Mouse (Mus musculus) neutrophil, adult 5-6 weeks (primary cell): ENCODE measurements around the gene Ndufa7. TPM values are rescaled to one million over a fixed set of nuclear protein-coding genes. Genes with fewer than 3 reads are reported as not detected.
"Not testable (repeated sequence)": the region's sequence is repeated elsewhere in the genome, so short reads cannot be mapped to it uniquely, and the experiment has no call there.

ENCODE experiments used
- ATAC-seq: fragments of 151-379, 151-347 bp; 2 replicates; pipeline ENCODE4 v1.8.0; 2017; ENCODE audit warnings: mild to moderate bottlenecking, moderate TSS enrichment; ENCODE audit not compliant: insufficient number of reproducible peaks, poor library complexity, low FRiP score, severe bottlenecking; ENCODE audit errors: extremely low read depth
- total RNA-seq: library from RNA; stranded (forward); fragments of 200-1000 nt; gene quantifications from 2 replicates; pipeline ENCODE4 v1.2.3, GENCODE M21; 2017

Gene Ndufa7
- total RNA-seq, 1 experiment from 2014 or later = 138 TPM

DNA sequence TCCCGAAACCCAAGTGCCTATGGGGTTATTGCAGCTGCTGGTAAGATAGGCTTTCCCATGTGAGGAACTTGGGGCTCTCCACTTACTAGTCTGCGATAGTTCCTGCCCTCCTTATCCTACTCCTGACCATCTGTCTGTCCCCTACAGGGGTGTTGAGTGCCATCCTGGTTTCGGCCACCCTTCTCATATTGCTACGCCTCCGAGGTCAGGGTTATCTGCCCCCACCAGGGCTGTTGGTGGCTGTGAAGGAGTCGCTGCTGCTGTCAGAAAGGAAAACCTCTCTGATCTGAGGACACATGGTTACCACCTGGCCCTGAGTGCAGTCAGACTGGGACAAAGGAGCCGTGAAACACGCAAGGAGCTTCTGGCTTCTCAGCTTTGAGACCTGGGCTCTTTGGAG is 23.8 kb downstream of the Ndufa7 start:
- no peak for ATAC-seq

DNA sequence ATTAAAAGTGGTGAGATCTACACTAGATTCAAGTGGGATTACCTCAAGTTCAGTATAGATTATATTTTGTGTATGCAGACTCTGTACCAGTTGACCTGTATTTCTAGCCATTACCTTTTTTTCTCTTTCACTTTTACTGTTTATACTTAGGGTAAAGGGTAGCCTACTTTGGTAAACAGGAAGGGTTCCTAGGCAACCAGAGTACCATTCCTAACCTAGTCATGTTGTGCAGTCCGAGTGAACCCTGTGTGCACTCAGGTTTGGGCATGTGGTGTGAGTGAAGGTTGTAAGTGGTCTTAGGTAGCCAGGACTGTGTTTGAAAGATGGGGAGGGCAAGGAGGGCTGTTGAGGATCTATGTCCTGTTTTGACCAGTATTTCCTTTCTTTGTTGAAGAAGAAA is 27.0 kb downstream of the Ndufa7 start:
- ATAC-seq = no peak

- ATAC-seq = no peak
Observed at GRCm38 (mm10) chr17:33857816-33858215, 33.4 kb downstream of the Ndufa7 start.

GRCm38 (mm10) chr17:33865330-33866030 is 41.1 kb downstream of the Ndufa7 start:
- peak; percentile 90 for ATAC-seq

DNA sequence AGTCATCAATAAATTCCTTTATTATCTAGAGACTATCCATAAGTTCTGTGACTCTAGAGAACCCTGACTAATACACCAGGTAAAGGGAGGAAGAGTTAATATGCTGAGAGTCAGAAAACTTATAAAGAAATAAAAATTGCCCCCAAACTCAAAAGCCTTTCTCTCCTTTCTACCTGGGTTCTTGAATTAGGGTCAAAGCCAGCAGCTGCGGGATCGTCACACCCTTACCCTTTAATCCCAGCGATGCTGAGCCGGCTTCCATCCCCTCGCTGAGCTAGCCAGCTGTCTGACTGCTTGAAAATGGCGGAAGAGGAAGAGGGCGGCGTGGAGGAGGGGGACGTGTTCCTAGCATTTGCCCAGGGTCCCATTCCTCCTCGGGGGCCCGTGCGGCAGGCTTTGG is 49.2 kb downstream of the Ndufa7 start, which contains the start of gene Gm7029:
TSS of gene Gm7029 (plus strand) at position 301 of the 400 bp plus-strand sequence.
- ATAC-seq = not testable (repeated sequence)

DNA sequence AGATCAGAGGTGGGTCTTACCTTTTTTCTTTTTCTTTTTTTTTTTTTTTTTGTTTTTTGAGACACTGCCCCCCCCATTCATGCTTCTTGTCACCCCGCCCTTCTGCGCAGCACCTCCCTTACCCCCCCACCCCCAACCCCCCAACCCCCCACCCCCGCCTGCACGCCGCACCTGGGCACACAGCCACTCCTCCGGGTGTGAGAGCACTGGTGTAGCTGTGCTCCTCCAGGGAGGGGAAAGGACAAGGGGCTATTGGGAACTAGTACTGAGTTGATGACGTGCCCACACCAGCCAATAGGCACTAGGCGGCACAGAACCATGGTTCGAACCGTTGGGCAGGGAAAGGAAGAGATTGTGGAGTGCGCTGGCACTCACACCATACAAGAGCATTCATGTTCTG is 50.0 kb downstream of the Ndufa7 start:
- ATAC-seq = no peak

DNA sequence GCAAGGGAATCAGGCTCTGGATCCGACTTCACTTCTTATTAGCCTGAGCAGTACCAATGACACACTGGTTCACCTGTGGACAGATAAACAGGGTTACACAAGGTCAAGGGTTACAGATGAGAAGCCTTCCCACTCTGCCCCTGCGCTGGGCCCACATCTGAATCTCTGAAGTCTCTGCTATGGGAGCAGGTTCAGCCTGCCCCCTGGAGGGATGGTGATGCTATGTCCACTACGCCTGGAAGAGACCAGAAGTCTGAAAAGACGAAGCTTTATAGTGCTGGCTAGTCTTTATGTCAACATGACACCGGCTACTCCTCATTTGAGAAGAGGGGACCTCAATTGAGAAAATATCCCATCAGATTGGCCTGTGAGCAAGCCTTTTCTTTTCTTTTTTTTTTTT is 51.4 kb downstream of the Ndufa7 start:
- not testable (repeated sequence) for ATAC-seq

GRCm38 (mm10) chr17:33884320-33884719 is 59.9 kb downstream of the Ndufa7 start:
- ATAC-seq = not testable (repeated sequence)

DNA sequence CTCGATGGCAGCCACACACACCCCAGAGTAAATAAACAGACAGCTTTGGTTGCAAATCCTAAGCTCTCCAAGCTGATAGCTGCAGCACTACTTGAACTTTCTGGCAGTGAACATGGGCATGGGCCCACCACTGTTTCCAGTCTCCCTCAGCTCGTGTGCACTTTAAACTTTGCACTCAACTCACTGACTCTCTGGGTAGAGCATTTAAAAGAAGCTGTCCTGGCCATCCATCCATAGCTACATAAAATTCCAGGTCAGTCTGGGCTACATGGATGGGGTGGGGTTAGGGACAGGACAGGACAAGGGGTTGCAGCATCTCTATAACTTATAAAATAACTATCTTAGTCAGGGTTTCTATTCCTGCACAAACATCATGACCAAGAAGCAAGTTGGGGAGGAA is 63.4 kb downstream of the Ndufa7 start:
- ATAC-seq = not testable (repeated sequence)

Other genes with a start within 250 kb of the Ndufa7 start
- gene Zfp414, start 195.5 kb upstream of the Ndufa7 start, total RNA-seq = 35.3 and 40.5 TPM in 2 replicates
- 64.7 and 68.6 TPM in 2 replicates for gene Pram1, start 186.5 kb upstream of the Ndufa7 start, total RNA-seq
- 247 and 353 TPM in 2 replicates for gene Hnrnpm, start 137.7 kb upstream of the Ndufa7 start, total RNA-seq
- gene March2, start 105.9 kb upstream of the Ndufa7 start, total RNA-seq = 62.6 and 68.3 TPM in 2 replicates
- gene Rab11b, start 64.0 kb upstream of the Ndufa7 start, total RNA-seq = 33.9 and 50.0 TPM in 2 replicates
- gene Angptl4, start 42.7 kb upstream of the Ndufa7 start, total RNA-seq = 2.3 TPM in 1 of 2 replicates, not detected in the other
- gene Kank3, start 14.1 kb upstream of the Ndufa7 start, total RNA-seq = 3.1 and 4.0 TPM in 2 replicates
- 701 and 811 TPM in 2 replicates for gene Rps28, start within 50 bp of the Ndufa7 start, total RNA-seq
- 1.6 and 2.9 TPM in 2 replicates for gene Cd320, start 18.5 kb downstream of the Ndufa7 start, total RNA-seq
- gene Gm7029, start 49.3 kb downstream of the Ndufa7 start, total RNA-seq = not detected in 2 replicates
- gene Kifc1, start 66.1 kb downstream of the Ndufa7 start, total RNA-seq = 0.86 and 3.0 TPM in 2 replicates
- 0.93 TPM in 1 of 2 replicates, not detected in the other for gene Platr17, start 80.6 kb downstream of the Ndufa7 start, total RNA-seq
- gene Daxx, start 84.8 kb downstream of the Ndufa7 start, total RNA-seq = 74.4 and 81.8 TPM in 2 replicates
- 198 and 225 TPM in 2 replicates for gene Tapbp, start 91.3 kb downstream of the Ndufa7 start, total RNA-seq
- 39.3 and 41.3 TPM in 2 replicates for gene Zbtb22, start 91.3 kb downstream of the Ndufa7 start, total RNA-seq
- gene Rgl2, start 105.0 kb downstream of the Ndufa7 start, total RNA-seq = 146 and 180 TPM in 2 replicates
- 63.5 and 71.6 TPM in 2 replicates for gene Pfdn6, start 115.8 kb downstream of the Ndufa7 start, total RNA-seq
- 16.1 and 24.2 TPM in 2 replicates for gene Wdr46, start 116.1 kb downstream of the Ndufa7 start, total RNA-seq
- 7.1 and 7.7 TPM in 2 replicates for gene B3galt4, start 126.9 kb downstream of the Ndufa7 start, total RNA-seq
- 31.5 and 40.8 TPM in 2 replicates for gene Vps52, start 131.2 kb downstream of the Ndufa7 start, total RNA-seq
- gene Rps18, start 131.4 kb downstream of the Ndufa7 start, total RNA-seq = 780 and 810 TPM in 2 replicates
- gene H2-K1, start 175.8 kb downstream of the Ndufa7 start, total RNA-seq = 1,803 and 2,030 TPM in 2 replicates
- 14.8 and 24.3 TPM in 2 replicates for gene Ring1, start 200.1 kb downstream of the Ndufa7 start, total RNA-seq
- gene H2-Ke6, start 203.5 kb downstream of the Ndufa7 start, total RNA-seq = 89.7 and 114 TPM in 2 replicates
- 65.5 and 69.1 TPM in 2 replicates for gene Slc39a7, start 207.1 kb downstream of the Ndufa7 start, total RNA-seq
- gene Rxrb, start 207.2 kb downstream of the Ndufa7 start, total RNA-seq = 65.3 and 70.2 TPM in 2 replicates
- gene Col11a2, start 214.9 kb downstream of the Ndufa7 start, total RNA-seq = 10.4 and 13.0 TPM in 2 replicates